ENCODE assay signal across 8 mouse cellular contexts in genomic region chr5:98167180-98167824, GRCm38 (mm10). TPM values are rescaled to one million over a fixed set of nuclear protein-coding genes. Genes with fewer than 3 reads are reported as not detected.
DNase-seq lines count a peak whose midpoint lies in the region; ATAC-seq lines count a peak whose summit lies in the region.

Gene Prdm8 (plus strand): TSS chr5:98167198.

- no peak within 1 kb of the TSS for H3K27ac ChIP-seq in brown adipose tissue, adult 24 weeks (replicated peaks; ENCODE audit: low read depth, low read length)
- peak within 1 kb of the TSS; percentile 63 for H3K27ac ChIP-seq in forebrain, embryonic 10.5 days
- H3K27ac ChIP-seq in heart, embryonic 14.5 days (replicated peaks in 1 of 2; ENCODE audit: control insufficient read depth in 1 of 2, insufficient read depth in 1 of 2, low read depth in 2 of 2, low read length in 2 of 2) = no peak within 1 kb of the TSS
- no peak within 1 kb of the TSS for H3K27ac ChIP-seq in liver, embryonic 15.5 days (replicated peaks)
- no peak within 1 kb of the TSS for H3K27ac ChIP-seq in neural tube, embryonic 11.5 days (ENCODE audit: low read depth, low read length)

- peak; percentile 58 to 66 for DNase-seq in CD8-positive naive resting alpha-beta T cell, adult 2 months (ENCODE audit: low read depth in 2 of 2, low spot score in 2 of 2)
- peak; percentile 89 for DNase-seq in forebrain, embryonic 10.5 days (ENCODE audit: extremely low spot score, low spot score)
- DNase-seq in kidney, postnatal 25 days = peak; percentile 69 to 73
- peak; percentile 94 for DNase-seq in neural tube, embryonic 11.5 days (ENCODE audit: low spot score)
- peak; percentile 93 for DNase-seq in testis, postnatal 10 days (ENCODE audit: low spot score)

- H3K4me2 ChIP-seq in heart, embryonic 14.5 days (ENCODE audit: low read length) = peak within 1 kb of the TSS; percentile 74
- peak within 1 kb of the TSS; percentile 59 for H3K4me2 ChIP-seq in liver, embryonic 15.5 days
- peak within 1 kb of the TSS; percentile 66 for H3K4me2 ChIP-seq in neural tube, embryonic 11.5 days (ENCODE audit: low read depth)

- ATAC-seq in heart, embryonic 14.5 days (ENCODE audit: insufficient number of reproducible peaks, insufficient read depth, low FRiP score, low read depth) = peak; percentile 83
- peak; percentile 61 for ATAC-seq in liver, embryonic 15.5 days (ENCODE audit: insufficient read depth)
- ATAC-seq in neural tube, embryonic 11.5 days (ENCODE audit: insufficient read depth, low FRiP score, low TSS enrichment) = peak; percentile 84

- H3K4me1 ChIP-seq in brown adipose tissue, adult 24 weeks (ENCODE audit: control insufficient read depth, insufficient read depth, insufficient read length, low read length) = no peaks in the 10 kb centered on the region
- peaks cover 61% of the 10 kb centered on the region for H3K4me1 ChIP-seq in forebrain, embryonic 10.5 days
- H3K4me1 ChIP-seq in heart, embryonic 14.5 days (ENCODE audit: control insufficient read depth in 2 of 2, insufficient read depth in 2 of 2, low read length in 2 of 2) = peaks cover 13 to 23% of the 10 kb centered on the region in 2 experiments
- no peaks in the 10 kb centered on the region for H3K4me1 ChIP-seq in liver, embryonic 15.5 days (replicated peaks)
- peaks cover 26% of the 10 kb centered on the region for H3K4me1 ChIP-seq in neural tube, embryonic 11.5 days (ENCODE audit: control insufficient read depth, insufficient read depth, low read length)

- peaks cover 82% of the 10 kb centered on the region for H3K27me3 ChIP-seq in forebrain, embryonic 10.5 days (ENCODE audit: poor library complexity, severe bottlenecking)
- H3K27me3 ChIP-seq in heart, embryonic 14.5 days (ENCODE audit: control insufficient read depth, insufficient read depth, low read length) = peaks cover 60% of the 10 kb centered on the region
- H3K27me3 ChIP-seq in liver, embryonic 15.5 days = peaks cover 71% of the 10 kb centered on the region
- H3K27me3 ChIP-seq in neural tube, embryonic 11.5 days (ENCODE audit: control insufficient read depth, insufficient read depth, low read length) = peaks cover 41% of the 10 kb centered on the region

- no peaks in the 10 kb centered on the region for H3K36me3 ChIP-seq in forebrain, embryonic 10.5 days (replicated peaks)
- no peaks in the 10 kb centered on the region for H3K36me3 ChIP-seq in heart, embryonic 14.5 days (ENCODE audit: control insufficient read depth, insufficient read depth, low read length)
- no peaks in the 10 kb centered on the region for H3K36me3 ChIP-seq in liver, embryonic 15.5 days (replicated peaks)
- no peaks in the 10 kb centered on the region for H3K36me3 ChIP-seq in neural tube, embryonic 11.5 days (ENCODE audit: control insufficient read depth, insufficient read depth, low read length)

- WGBS in forebrain, embryonic 10.5 days = under 1% methylated on average over 51 of the region's 51 CpGs
- under 1% methylated on average over 47 of the region's 51 CpGs for WGBS in heart, embryonic 14.5 days
- WGBS in liver, embryonic 15.5 days (ENCODE audit: insufficient replicate concordance) = under 1% methylated on average over 51 of the region's 51 CpGs
- under 1% methylated on average over 50 of the region's 51 CpGs for WGBS in neural tube, embryonic 11.5 days

- H3K9ac ChIP-seq in heart, embryonic 14.5 days (ENCODE audit: low read length) = peak within 1 kb of the TSS; percentile 62
- no peak within 1 kb of the TSS for H3K9ac ChIP-seq in liver, embryonic 15.5 days
- peak within 1 kb of the TSS; percentile 47; the same call in 1 of the 2 replicates for H3K9ac ChIP-seq in neural tube, embryonic 11.5 days (ENCODE audit: low read length)

- H3K9me3 ChIP-seq in forebrain, embryonic 10.5 days = no peaks in the 10 kb centered on the region
- H3K9me3 ChIP-seq in heart, embryonic 14.5 days (ENCODE audit: control insufficient read depth, low read length) = no peaks in the 10 kb centered on the region
- no peaks in the 10 kb centered on the region for H3K9me3 ChIP-seq in liver, embryonic 15.5 days (replicated peaks)
- no peaks in the 10 kb centered on the region for H3K9me3 ChIP-seq in neural tube, embryonic 11.5 days (ENCODE audit: control insufficient read depth, low read length)

- peak within 1 kb of the TSS; percentile 56 for H3K4me3 ChIP-seq in brown adipose tissue, adult 24 weeks (ENCODE audit: insufficient read depth, low read depth, low read length)
- H3K4me3 ChIP-seq in forebrain, embryonic 10.5 days = peak within 1 kb of the TSS; percentile 60
- peak within 1 kb of the TSS; percentile 49 to 60 for H3K4me3 ChIP-seq in heart, embryonic 14.5 days (ENCODE audit: control insufficient read depth in 1 of 2, insufficient read depth in 1 of 2, low read depth in 1 of 2, low read length in 2 of 2)
- H3K4me3 ChIP-seq in liver, embryonic 15.5 days (replicated peaks) = peak within 1 kb of the TSS; percentile 37
- peak within 1 kb of the TSS; percentile 44 for H3K4me3 ChIP-seq in neural tube, embryonic 11.5 days (ENCODE audit: low read depth, low read length)

RNA-seq across cellular contexts. Expression of gene Prdm8, which starts in this region (rescaled TPM):
- 0.83 TPM in 1 of 2 replicates, not detected in the other for polyA plus RNA-seq in brown adipose tissue, adult 24 weeks (2012; ENCODE audit: insufficient read depth, insufficient read length, missing spikeins)
- polyA plus RNA-seq in forebrain, embryonic 10.5 days (2016; fragmentation: Nextera tagmentation; extraction: Ambion mirVana) = 0.05 TPM in 2 replicates
- polyA plus RNA-seq in heart, embryonic 14.5 days (2014; fragmentation: Nextera tagmentation; extraction: Ambion mirVana) = 0.05 and 0.09 TPM in 2 replicates
- polyA plus RNA-seq in liver, embryonic 15.5 days (2015; fragmentation: Nextera tagmentation; extraction: Ambion mirVana) = not detected in 2 replicates
- 5.9 and 6.1 TPM in 2 replicates for polyA plus RNA-seq in neural tube, embryonic 11.5 days (2014; fragmentation: Nextera tagmentation; extraction: Ambion mirVana)

Comparison
In these comparisons a context has a peak if more than half of its experiments do, and no peak if none do; other contexts are left out.
1. Peak in DNase-seq, H3K4me3 ChIP-seq and H3K27ac ChIP-seq in forebrain, embryonic 10.5 days; RNA of the gene not detected or under 1 TPM.
2. Peak in ATAC-seq, H3K4me3 ChIP-seq, H3K9ac ChIP-seq and H3K4me2 ChIP-seq in heart, embryonic 14.5 days; RNA of the gene not detected or under 1 TPM.
3. Peak in ATAC-seq, H3K4me3 ChIP-seq and H3K4me2 ChIP-seq in liver, embryonic 15.5 days; RNA of the gene not detected or under 1 TPM.